Mouse (Mus musculus) heart, embryonic 13.5 days (tissue): Measurements from ENCODE around the gene Tdo2. TPM values are rescaled to one million over a fixed set of nuclear protein-coding genes. Genes with fewer than 3 reads are reported as not detected.

ENCODE experiments used
- ATAC-seq: fragments of 200-750 bp; cut with Nextera tagmentation; 2 replicates; pipeline ENCODE4 v1.8.0; 2017; ENCODE audit warnings: moderate TSS enrichment; ENCODE audit not compliant: insufficient number of reproducible peaks, low FRiP score, low TSS enrichment; ENCODE audit errors: extremely low read depth
- H3K27ac ChIP-seq: fragments of 300-500 bp; sonication (generic); replicated peaks from 2 replicates; pipeline ENCODE4 v1.5.1; 2015; ENCODE audit warnings: moderate library complexity, mild to moderate bottlenecking, inconsistent platforms
- H3K27me3 ChIP-seq: fragments of 300-500 bp; sonication (generic); replicated peaks from 2 replicates; pipeline ENCODE4 v1.6.1; 2015; ENCODE audit warnings: mild to moderate bottlenecking, inconsistent platforms
- H3K36me3 ChIP-seq: fragments of 300-500 bp; sonication (generic); 2 replicates; pipeline ENCODE4 v1.6.1; 2015; ENCODE audit warnings: mild to moderate bottlenecking, inconsistent platforms
- H3K4me1 ChIP-seq: fragments of 300-500 bp; sonication (generic); 2 replicates; pipeline ENCODE4 v1.6.1; 2015; ENCODE audit warnings: inconsistent platforms
- H3K4me2 ChIP-seq: fragments of 300-500 bp; sonication (generic); 2 replicates; pipeline ENCODE4 v1.6.1; 2015; ENCODE audit warnings: inconsistent platforms, mild to moderate bottlenecking, moderate library complexity
- H3K4me3 ChIP-seq: fragments of 300-500 bp; sonication (generic); 2 replicates; pipeline ENCODE4 v1.5.1; 2015; ENCODE audit warnings: moderate library complexity, mild to moderate bottlenecking, inconsistent platforms
- H3K9ac ChIP-seq: fragments of 300-500 bp; sonication (generic); 2 replicates; pipeline ENCODE4 v1.6.1; 2015; ENCODE audit warnings: inconsistent platforms, mild to moderate bottlenecking, moderate library complexity
- H3K9me3 ChIP-seq: fragments of 300-500 bp; sonication (generic); 2 replicates; pipeline ENCODE4 v1.6.1; 2016; ENCODE audit warnings: inconsistent platforms
- WGBS: fragments of 180-500 bp; shearing (Covaris S2); methylation state at CpG from one replicate; pipeline ENCODE4 v1.1.7; 2015; ENCODE audit warnings: mixed read lengths; 5-methylcytosine and 5-hydroxymethylcytosine counted together
- polyA plus RNA-seq: library from polyadenylated mRNA; unstranded; fragments of >200 nt; fragmentation: Nextera tagmentation; extraction: Ambion mirVana; gene quantifications from 2 replicates; pipeline ENCODE4 v1.2.1, GENCODE M21; 2015

Gene Tdo2
- polyA plus RNA-seq, 1 experiment from 2014 or later = 0.47 TPM

DNA sequence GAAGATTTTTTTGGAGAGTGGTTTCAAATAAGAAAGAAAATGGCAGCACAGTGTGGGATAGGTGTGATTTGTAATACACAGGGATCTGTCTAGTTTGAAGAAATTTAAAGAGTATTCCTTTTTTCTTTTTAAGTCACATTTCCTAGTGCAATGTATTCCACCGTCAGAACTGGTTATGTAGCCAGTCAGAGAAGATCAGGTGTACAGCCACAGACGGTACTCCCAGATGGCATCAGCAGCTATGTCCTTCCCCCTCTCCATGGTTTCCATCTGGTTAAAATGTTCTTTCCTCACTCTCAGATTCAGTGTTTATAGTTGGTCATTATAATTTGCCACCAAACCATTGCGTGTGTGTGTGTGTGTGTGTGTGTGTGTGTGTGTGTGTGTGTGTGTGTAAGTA lies 32.9 kb downstream of the Tdo2 start:
- Histone ChIP-seq H3K36me3 (peaks cover 16% of the 10 kb centered on the region; the same call in 1 of the 2 replicates), H3K4me1 (peaks cover 6% of the 10 kb centered on the region), H3K9me3 (0 out of 2 replicates have a peak, but pooled peaks cover 3% of the 10 kb centered on the region), H3K4me2 (no peak overlapping the region), H3K4me3 (no peak overlapping the region), H3K27ac (no peak overlapping the region), H3K9ac (no peak overlapping the region), H3K27me3 (no peaks in the 10 kb centered on the region)
- ATAC-seq = no peak
- WGBS = 81% methylated on average over 3 of the region's 3 CpGs

DNA sequence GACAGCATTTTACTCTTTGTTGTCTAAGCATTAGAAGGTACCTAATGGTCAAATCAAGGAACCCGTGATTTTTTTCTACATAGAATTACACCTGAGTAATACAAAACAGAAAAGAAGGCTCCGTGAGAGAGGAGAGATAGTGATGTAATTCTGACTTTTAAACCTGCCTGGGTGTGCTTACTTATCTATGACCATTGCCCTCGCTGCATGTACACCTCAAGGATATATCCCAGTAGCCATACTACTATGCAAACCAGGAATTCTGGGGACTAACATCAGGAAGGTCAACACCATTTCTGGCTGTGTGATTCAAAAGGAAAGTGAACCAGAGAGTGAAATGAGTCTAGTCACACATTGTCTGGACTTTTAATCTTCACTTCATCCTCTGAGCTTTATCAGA lies 33.7 kb downstream of the Tdo2 start:
- Histone ChIP-seq H3K4me2 (no peak overlapping the region), H3K27me3 (no peaks in the 10 kb centered on the region), H3K36me3 (peaks cover 16% of the 10 kb centered on the region; the same call in 1 of the 2 replicates), H3K4me1 (peaks cover 6% of the 10 kb centered on the region), H3K9ac (no peak overlapping the region), H3K4me3 (no peak overlapping the region), H3K27ac (no peak overlapping the region), H3K9me3 (0 out of 2 replicates have a peak, but pooled peaks cover 3% of the 10 kb centered on the region)
- 75% methylated on average over 3 of the region's 3 CpGs for WGBS
- ATAC-seq = no peak

GRCm38 (mm10) chr3:81938924-81939323 lies 37.1 kb downstream of the Tdo2 start:
- H3K4me1 ChIP-seq = peaks cover 16% of the 10 kb centered on the region
- no peak overlapping the region for H3K4me3 ChIP-seq
- ATAC-seq = no peak
- 27% methylated on average over 3 of the region's 3 CpGs for WGBS
- 0 out of 2 replicates have a peak, but pooled peaks cover 3% of the 10 kb centered on the region for H3K9me3 ChIP-seq
- no peak overlapping the region for H3K4me2 ChIP-seq
- 0 out of 2 replicates have a peak, but pooled peaks cover 8% of the 10 kb centered on the region for H3K36me3 ChIP-seq
- no peak overlapping the region for H3K27ac ChIP-seq
- no peak overlapping the region for H3K9ac ChIP-seq
- no peaks in the 10 kb centered on the region for H3K27me3 ChIP-seq

DNA sequence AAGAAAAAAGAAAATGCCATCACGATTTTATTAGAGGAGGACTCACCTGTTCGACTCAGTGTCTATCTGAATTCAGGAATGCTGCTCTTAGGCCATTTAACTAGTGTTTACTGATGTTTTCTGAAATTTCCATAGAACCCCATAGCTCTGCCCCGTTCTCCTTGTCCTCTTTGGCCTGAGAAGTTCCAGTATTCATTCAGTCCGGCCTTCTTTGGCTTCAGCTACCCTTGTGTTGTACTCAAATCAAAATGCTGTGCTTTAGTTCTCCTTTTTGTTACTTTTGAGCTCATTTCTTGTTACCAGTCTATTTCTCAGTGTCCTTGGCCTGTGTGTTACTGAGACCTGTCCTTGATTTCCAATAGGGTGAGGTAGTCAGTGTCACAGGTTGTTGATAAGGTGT lies 42.7 kb downstream of the Tdo2 start:
- Histone ChIP-seq H3K4me1 (peaks cover 24% of the 10 kb centered on the region), H3K9me3 (no peaks in the 10 kb centered on the region), H3K4me2 (peak overlapping the region; percentile 59), H3K9ac (no peak overlapping the region), H3K27me3 (no peaks in the 10 kb centered on the region), H3K4me3 (peak overlapping the region; percentile 91), H3K36me3 (no peaks in the 10 kb centered on the region), H3K27ac (no peak overlapping the region)
- WGBS = 72% methylated on average over 4 of the region's 4 CpGs
- ATAC-seq = no peak

GRCm38 (mm10) chr3:81932141-81933101 lies 43.6 kb downstream of the Tdo2 start, which contains the start of gene Ctso:
Gene Ctso (plus strand): TSS chr3:81932601.
- Histone ChIP-seq H3K4me1 (peaks cover 24% of the 10 kb centered on the region), H3K4me2 (peak within 1 kb of the TSS; percentile 59), H3K9ac (peak within 1 kb of the TSS; percentile 87), H3K9me3 (no peaks in the 10 kb centered on the region), H3K4me3 (peak within 1 kb of the TSS; percentile 91), H3K36me3 (no peaks in the 10 kb centered on the region), H3K27me3 (no peaks in the 10 kb centered on the region), H3K27ac (peak within 1 kb of the TSS; percentile 92)
- ATAC-seq = peak; percentile 71; the same call in 1 of the 2 replicates
- 14% methylated on average over 27 of the region's 27 CpGs for WGBS

DNA sequence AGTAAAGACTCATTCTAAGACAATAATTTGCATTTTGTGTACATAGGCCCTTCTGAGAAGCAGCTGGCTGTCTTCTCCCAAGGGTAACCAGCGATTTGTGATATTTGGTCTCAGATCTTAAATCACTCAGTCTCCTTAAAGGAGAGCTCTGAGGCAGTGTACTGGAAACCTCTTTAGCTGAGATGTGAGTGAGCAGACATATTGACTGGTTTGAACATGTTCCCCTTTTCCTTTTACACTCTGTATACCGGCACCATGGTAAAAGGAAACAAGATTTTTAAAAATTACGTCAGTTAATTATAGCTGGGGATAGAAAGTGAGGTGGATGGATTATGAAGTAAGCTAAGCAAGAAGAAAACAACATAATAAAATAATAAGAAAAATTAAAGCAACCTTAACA lies 44.3 kb downstream of the Tdo2 start:
- no peak for ATAC-seq
- H3K27me3 ChIP-seq = no peaks in the 10 kb centered on the region
- no peak overlapping the region for H3K4me2 ChIP-seq
- H3K36me3 ChIP-seq = no peaks in the 10 kb centered on the region
- H3K27ac ChIP-seq = no peak overlapping the region
- H3K4me1 ChIP-seq = peaks cover 24% of the 10 kb centered on the region
- no peaks in the 10 kb centered on the region for H3K9me3 ChIP-seq
- no peak overlapping the region for H3K4me3 ChIP-seq
- no peak overlapping the region for H3K9ac ChIP-seq
- 68% methylated on average over 3 of the region's 3 CpGs for WGBS

- no peak for ATAC-seq
- no peak overlapping the region for H3K27ac ChIP-seq
- H3K4me2 ChIP-seq = no peak overlapping the region
- no peaks in the 10 kb centered on the region for H3K9me3 ChIP-seq
- H3K36me3 ChIP-seq = no peaks in the 10 kb centered on the region
- WGBS = 47% methylated on average over 1 of the region's 1 CpGs
- H3K9ac ChIP-seq = no peak overlapping the region
- no peak overlapping the region for H3K4me3 ChIP-seq
- no peaks in the 10 kb centered on the region for H3K27me3 ChIP-seq
- H3K4me1 ChIP-seq = peaks cover 16% of the 10 kb centered on the region
Observed at GRCm38 (mm10) chr3:81929073-81929472, 46.9 kb downstream of the Tdo2 start.

DNA sequence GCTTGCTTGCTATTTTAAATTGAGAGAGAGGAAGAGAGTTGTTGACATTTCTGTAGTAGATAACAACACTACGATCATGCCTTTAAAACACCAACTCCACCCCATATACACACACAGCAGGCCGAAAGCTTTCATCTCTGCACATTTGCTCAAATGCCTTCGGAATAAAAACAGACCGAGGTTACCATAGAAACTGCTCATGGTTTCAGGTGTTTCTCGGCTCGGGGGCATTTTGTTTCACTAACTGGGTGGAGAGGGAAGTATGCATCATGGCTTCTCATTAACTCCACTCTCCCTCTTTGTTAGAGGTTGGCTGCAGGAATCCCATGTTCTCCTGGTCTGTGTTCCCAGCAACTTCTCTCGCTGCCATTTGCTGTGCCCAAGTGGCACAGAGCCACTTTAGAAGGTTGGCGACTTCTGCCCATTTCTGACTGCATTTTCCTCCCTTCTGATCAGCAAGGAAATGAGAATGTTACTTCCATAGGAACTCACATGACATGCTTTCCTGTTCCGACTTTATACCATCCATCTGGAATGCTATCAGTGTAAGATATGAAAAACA lies 49.2 kb downstream of the Tdo2 start:
- H3K36me3 ChIP-seq = no peaks in the 10 kb centered on the region
- no peak overlapping the region for H3K9ac ChIP-seq
- ATAC-seq = no peak
- H3K4me1 ChIP-seq = peaks cover 10% of the 10 kb centered on the region; the same call in 1 of the 2 replicates
- no peaks in the 10 kb centered on the region for H3K9me3 ChIP-seq
- 53% methylated on average over 9 of the region's 9 CpGs for WGBS
- no peak overlapping the region for H3K27ac ChIP-seq
- no peaks in the 10 kb centered on the region for H3K27me3 ChIP-seq
- H3K4me2 ChIP-seq = no peak overlapping the region
- H3K4me3 ChIP-seq = no peak overlapping the region

- H3K9me3 ChIP-seq = no peaks in the 10 kb centered on the region
- WGBS = 31% methylated on average over 5 of the region's 5 CpGs
- H3K27me3 ChIP-seq = no peaks in the 10 kb centered on the region
- peaks cover 10% of the 10 kb centered on the region; the same call in 1 of the 2 replicates for H3K4me1 ChIP-seq
- no peak overlapping the region for H3K4me3 ChIP-seq
- no peak for ATAC-seq
- no peak overlapping the region for H3K4me2 ChIP-seq
- H3K9ac ChIP-seq = no peak overlapping the region
- no peaks in the 10 kb centered on the region for H3K36me3 ChIP-seq
- no peak overlapping the region for H3K27ac ChIP-seq
Observed at GRCm38 (mm10) chr3:81925856-81926255, 50.1 kb downstream of the Tdo2 start.

DNA sequence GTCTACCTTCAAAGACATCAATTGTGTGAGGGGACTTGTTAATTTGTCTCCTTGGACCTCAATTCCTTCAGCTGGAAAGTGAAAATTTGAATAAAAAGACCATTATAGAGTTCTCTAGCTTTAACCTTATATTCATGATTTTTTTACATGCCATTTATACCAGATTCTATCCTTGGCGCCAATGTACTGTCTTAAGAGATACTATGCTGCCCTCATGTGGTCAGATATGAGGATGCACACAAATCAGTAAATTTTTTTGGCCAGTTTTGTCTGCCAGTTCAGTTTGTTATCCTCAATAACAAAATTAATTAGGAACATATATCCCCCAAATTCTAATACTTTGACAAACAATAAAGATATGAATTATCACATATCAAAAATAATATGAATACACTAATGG lies 51.1 kb downstream of the Tdo2 start:
- no peaks in the 10 kb centered on the region for H3K27me3 ChIP-seq
- no peak overlapping the region for H3K9ac ChIP-seq
- WGBS = 2% methylated on average over 1 of the region's 1 CpGs
- H3K4me1 ChIP-seq = peaks cover 5% of the 10 kb centered on the region; the same call in 1 of the 2 replicates
- H3K4me3 ChIP-seq = no peak overlapping the region
- no peak overlapping the region for H3K27ac ChIP-seq
- H3K36me3 ChIP-seq = no peaks in the 10 kb centered on the region
- H3K9me3 ChIP-seq = no peaks in the 10 kb centered on the region
- ATAC-seq = no peak
- H3K4me2 ChIP-seq = no peak overlapping the region

DNA sequence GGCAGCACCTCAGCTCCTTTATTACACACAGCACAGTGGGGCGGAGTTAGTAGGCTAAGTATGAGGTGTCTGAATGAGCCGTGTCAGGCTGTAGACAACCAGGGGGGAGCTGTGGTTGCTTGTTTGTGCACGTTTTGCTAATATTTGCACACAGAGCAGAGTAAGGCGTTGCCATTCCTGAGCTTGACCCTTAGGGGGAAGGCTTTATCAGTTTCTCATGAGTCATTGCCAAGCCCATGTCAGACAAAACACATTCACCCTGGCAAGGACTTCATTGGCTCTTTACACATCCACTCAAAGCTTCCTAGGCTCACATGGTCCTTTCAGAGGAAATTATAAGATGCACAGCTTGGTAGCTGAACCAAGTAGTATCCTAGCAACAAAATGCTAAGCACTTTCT lies 53.1 kb downstream of the Tdo2 start:
- Histone ChIP-seq H3K4me3 (no peak overlapping the region), H3K9ac (no peak overlapping the region), H3K27me3 (no peaks in the 10 kb centered on the region), H3K9me3 (no peaks in the 10 kb centered on the region), H3K36me3 (no peaks in the 10 kb centered on the region), H3K4me2 (no peak overlapping the region), H3K4me1 (peaks cover 5% of the 10 kb centered on the region; the same call in 1 of the 2 replicates), H3K27ac (no peak overlapping the region)
- WGBS = 45% methylated on average over 4 of the region's 4 CpGs
- ATAC-seq = no peak
